Mouse (Mus musculus): ENCODE measurements around the gene Tra2b.
"Not testable (repeated sequence)": the region's sequence is repeated elsewhere in the genome, so short reads cannot be mapped to it uniquely, and the experiment has no call there.

Tra2b gene

GRCm38 (mm10) chr16:22242239-22242866 lies 23.5 kb downstream of the Tra2b start:
- DNase-seq (ENCODE audit: low read depth, low spot score): no peak

- no peak for DNase-seq (ENCODE audit: low read depth, low spot score)
Measured at GRCm38 (mm10) chr16:22241376-22242238, 24.2 kb downstream of the Tra2b start.

GRCm38 (mm10) chr16:22240856-22241255 lies 24.9 kb downstream of the Tra2b start:
- no peak for DNase-seq (ENCODE audit: low read depth, low spot score)

GRCm38 (mm10) chr16:22239978-22240377 lies 25.8 kb downstream of the Tra2b start:
- DNase-seq (ENCODE audit: low read depth, low spot score): no peak

GRCm38 (mm10) chr16:22238928-22239620 lies 26.7 kb downstream of the Tra2b start:
- no peak for DNase-seq (ENCODE audit: low read depth, low spot score)

GRCm38 (mm10) chr16:22238402-22238801 lies 27.4 kb downstream of the Tra2b start:
- not testable (repeated sequence) for DNase-seq (ENCODE audit: low read depth, low spot score)

- DNase-seq (ENCODE audit: low read depth, low spot score): no peak
Measured at GRCm38 (mm10) chr16:22236814-22237213, 29.0 kb downstream of the Tra2b start.

- no peak for DNase-seq (ENCODE audit: low read depth, low spot score)
Measured at GRCm38 (mm10) chr16:22234535-22234934, 31.3 kb downstream of the Tra2b start.

- DNase-seq (ENCODE audit: low read depth, low spot score): not testable (repeated sequence)
Measured at GRCm38 (mm10) chr16:22230276-22230675, 35.5 kb downstream of the Tra2b start.

- no peak for DNase-seq (ENCODE audit: low read depth, low spot score)
Measured at GRCm38 (mm10) chr16:22203501-22203900, 62.3 kb downstream of the Tra2b start.

- no peak for DNase-seq (ENCODE audit: low read depth, low spot score)
Measured at GRCm38 (mm10) chr16:22201858-22202257, 63.9 kb downstream of the Tra2b start.

- DNase-seq (ENCODE audit: low read depth, low spot score): no peak
Measured at GRCm38 (mm10) chr16:22200476-22200875, 65.3 kb downstream of the Tra2b start.

Measured in embryo, embryonic 11.5 days (tissue).